Mouse (Mus musculus) liver, postnatal 0 days (tissue): ENCODE measurements around the gene Crnkl1.

Source experiments
- CTCF ChIP-seq: sonication (generic); IDR thresholded peaks from 2 replicates; pipeline ENCODE4 v1.5.1; 2016; ENCODE audit warnings: antibody characterized with exemption, low read depth
- EP300 ChIP-seq: IDR thresholded peaks from 2 replicates; pipeline ENCODE4 v1.6.1; 2016; ENCODE audit warnings: antibody characterized with exemption, low read depth, mild to moderate bottlenecking

- no peak for TF ChIP-seq CTCF
- no peak for TF ChIP-seq EP300
Measured at GRCm38 (mm10) chr2:145961861-145962260, 27.0 kb upstream of the Crnkl1 start.
